In the genomic region with DNA sequence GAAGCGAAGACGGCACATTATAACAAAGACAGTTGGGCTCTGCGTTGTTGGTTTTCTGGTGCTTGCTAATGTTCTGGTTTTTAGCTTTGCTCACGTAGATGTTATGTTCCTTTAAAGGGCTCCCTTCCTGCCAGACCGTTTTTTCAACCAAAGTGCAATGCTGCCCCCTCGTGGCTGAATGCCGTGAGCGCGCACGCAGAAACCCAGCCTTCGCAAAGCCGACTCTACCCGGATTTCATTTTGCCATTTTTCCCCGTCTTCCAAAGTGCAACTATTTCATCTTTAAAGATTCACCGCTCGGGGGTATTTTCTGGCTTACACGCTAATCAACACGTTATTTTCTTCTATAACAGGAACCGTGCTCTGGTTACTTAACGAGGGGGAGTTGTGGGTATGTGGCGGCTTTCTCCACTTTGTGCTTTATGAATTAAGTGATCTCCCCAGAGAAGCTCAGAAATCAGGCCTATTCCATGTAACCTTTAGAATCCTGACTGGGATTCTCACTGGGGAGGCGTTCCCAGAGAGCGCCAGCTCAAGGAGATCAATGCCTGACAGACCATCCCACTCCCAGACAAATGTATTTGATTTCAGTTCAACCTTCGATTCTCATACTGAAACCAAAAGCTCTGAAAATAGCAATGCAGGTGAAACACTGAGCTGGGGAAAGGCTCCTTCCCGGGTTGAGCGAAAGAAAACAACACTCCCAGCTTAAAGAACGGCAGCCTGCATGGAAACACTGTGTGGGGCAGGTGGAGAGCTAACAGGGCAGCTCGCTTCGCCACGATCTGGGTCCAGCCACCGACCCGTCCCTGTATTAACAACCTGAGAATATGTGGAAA, we compare ENCODE assay signal across 8 mouse cellular contexts.
DNase-seq lines count a peak whose midpoint lies in the region; ATAC-seq and TF ChIP-seq lines count a peak whose summit lies in the region.

No protein-coding gene starts in this region.

- 9% methylated on average over 32 of the region's 32 CpGs for WGBS in forebrain, embryonic 15.5 days
- WGBS in large intestine, adult 2 months: 9% methylated on average over 32 of the region's 32 CpGs
- 9% methylated on average over 32 of the region's 32 CpGs for WGBS in liver, embryonic 16.5 days (ENCODE audit: insufficient replicate concordance)
- 10% methylated on average over 32 of the region's 32 CpGs for WGBS in neural tube, embryonic 12.5 days
- 12% methylated on average over 32 of the region's 32 CpGs for WGBS in stomach, postnatal 0 days

- peak overlapping the region; percentile 49 for H3K4me2 ChIP-seq in forebrain, embryonic 15.5 days (replicated peaks)
- peak overlapping the region; percentile 57 for H3K4me2 ChIP-seq in liver, embryonic 16.5 days (ENCODE audit: low read depth, low read length)
- H3K4me2 ChIP-seq in neural tube, embryonic 12.5 days (replicated peaks): peak overlapping the region; percentile 47
- H3K4me2 ChIP-seq in stomach, postnatal 0 days (replicated peaks; ENCODE audit: low read depth): peak overlapping the region; percentile 65

- DNase-seq in c-Kit-positive CD71-positive TER-119-positive erythroid progenitor cells, embryonic 14.5 days (ENCODE audit: low spot score): peak; percentile 47
- peak; percentile 90 to 95 for DNase-seq in heart, postnatal 14 days
- DNase-seq in large intestine, adult 2 months (ENCODE audit: low read depth, low spot score): peak; percentile 73
- peak; percentile 94 for DNase-seq in stomach, postnatal 0 days (ENCODE audit: low spot score)

- peaks cover 23% of the 10 kb centered on the region for H3K27me3 ChIP-seq in E14TG2a.4 (ENCODE audit: insufficient read depth, low read length)
- no peaks in the 10 kb centered on the region for H3K27me3 ChIP-seq in forebrain, embryonic 15.5 days
- peaks cover 13% of the 10 kb centered on the region for H3K27me3 ChIP-seq in liver, embryonic 16.5 days (ENCODE audit: control insufficient read depth, insufficient read depth, low read depth, low read length)
- no peaks in the 10 kb centered on the region for H3K27me3 ChIP-seq in neural tube, embryonic 12.5 days (replicated peaks)
- H3K27me3 ChIP-seq in stomach, postnatal 0 days (ENCODE audit: control insufficient read depth, insufficient read depth, low read length): no peaks in the 10 kb centered on the region

- intact Hi-C loops in heart, postnatal 14 days (cut with DNase I): loop anchor here (2.0 to 10.0 kb wide), 6 partner anchors 216 to 1811 kb away; no protein-coding TSS in a partner anchor

- H3K4me1 ChIP-seq in E14TG2a.4 (replicated peaks; ENCODE audit: low read depth, low read length): no peaks in the 10 kb centered on the region
- H3K4me1 ChIP-seq in forebrain, embryonic 15.5 days: peaks cover 22% of the 10 kb centered on the region
- H3K4me1 ChIP-seq in liver, embryonic 16.5 days (ENCODE audit: control insufficient read depth, low read depth, low read length): no peaks in the 10 kb centered on the region; the same call in 1 of the 2 replicates
- H3K4me1 ChIP-seq in neural tube, embryonic 12.5 days: peaks cover 7% of the 10 kb centered on the region
- no peaks in the 10 kb centered on the region for H3K4me1 ChIP-seq in stomach, postnatal 0 days (replicated peaks; ENCODE audit: control insufficient read depth, insufficient read depth)

- H3K4me3 ChIP-seq in E14TG2a.4 (replicated peaks; ENCODE audit: low read length): no peak overlapping the region
- H3K4me3 ChIP-seq in forebrain, embryonic 15.5 days: peak overlapping the region; percentile 34
- peak overlapping the region; percentile 37 for H3K4me3 ChIP-seq in liver, embryonic 16.5 days (ENCODE audit: low read depth, low read length)
- peak overlapping the region; percentile 18; the same call in 1 of the 2 replicates for H3K4me3 ChIP-seq in neural tube, embryonic 12.5 days
- peak overlapping the region; percentile 43 for H3K4me3 ChIP-seq in stomach, postnatal 0 days (ENCODE audit: low read depth, low read length)

- TF ChIP-seq CTCF in E14TG2a.4 (conservative IDR thresholded peaks at IDR 0.05; ENCODE audit: low read length): peak; percentile 80
- TF ChIP-seq CTCF in stomach, postnatal 0 days (IDR thresholded peaks at IDR 0.05; ENCODE audit: low read depth): peak; percentile 96

- no peaks in the 10 kb centered on the region for H3K9me3 ChIP-seq in E14TG2a.4 (ENCODE audit: low read length)
- H3K9me3 ChIP-seq in forebrain, embryonic 15.5 days: no peaks in the 10 kb centered on the region
- H3K9me3 ChIP-seq in liver, embryonic 16.5 days (replicated peaks; ENCODE audit: control insufficient read depth, low read length): no peaks in the 10 kb centered on the region
- H3K9me3 ChIP-seq in neural tube, embryonic 12.5 days: no peaks in the 10 kb centered on the region
- H3K9me3 ChIP-seq in stomach, postnatal 0 days (ENCODE audit: control insufficient read depth, low read length): no peaks in the 10 kb centered on the region

- H3K36me3 ChIP-seq in E14TG2a.4 (ENCODE audit: insufficient read depth, low read length): no peaks in the 10 kb centered on the region
- no peaks in the 10 kb centered on the region for H3K36me3 ChIP-seq in forebrain, embryonic 15.5 days
- no peaks in the 10 kb centered on the region for H3K36me3 ChIP-seq in liver, embryonic 16.5 days (ENCODE audit: control insufficient read depth, insufficient read depth)
- no peaks in the 10 kb centered on the region for H3K36me3 ChIP-seq in neural tube, embryonic 12.5 days
- H3K36me3 ChIP-seq in stomach, postnatal 0 days (ENCODE audit: control insufficient read depth, insufficient read depth, low read length): no peaks in the 10 kb centered on the region

- TF ChIP-seq EP300 in stomach, postnatal 0 days (optimal IDR thresholded peaks at IDR 0.05): no peak

- H3K27ac ChIP-seq in forebrain, embryonic 15.5 days (replicated peaks): peak overlapping the region; percentile 72
- no peak overlapping the region for H3K27ac ChIP-seq in liver, embryonic 16.5 days (ENCODE audit: low read length)
- no peak overlapping the region for H3K27ac ChIP-seq in neural tube, embryonic 12.5 days
- peak overlapping the region; percentile 63; the same call in 1 of the 2 replicates for H3K27ac ChIP-seq in stomach, postnatal 0 days (replicated peaks)

- H3K9ac ChIP-seq in forebrain, embryonic 15.5 days (replicated peaks): peak overlapping the region; percentile 34
- H3K9ac ChIP-seq in liver, embryonic 16.5 days (ENCODE audit: low read depth, low read length): no peak overlapping the region
- no peak overlapping the region for H3K9ac ChIP-seq in neural tube, embryonic 12.5 days
- H3K9ac ChIP-seq in stomach, postnatal 0 days (ENCODE audit: low read length): peak overlapping the region; percentile 59

- ATAC-seq in forebrain, embryonic 15.5 days (replicated peaks): peak; percentile 82
- ATAC-seq in liver, embryonic 16.5 days (ENCODE audit: low read depth): peak; percentile 60
- peak; percentile 80 for ATAC-seq in neural tube, embryonic 12.5 days (ENCODE audit: low FRiP score, low read depth)
- peak; percentile 79 for ATAC-seq in stomach, postnatal 0 days (ENCODE audit: low FRiP score, low TSS enrichment)

Comparison
In these comparisons a context has a peak if more than half of its experiments do, and no peak if none do; other contexts are left out.
1. H3K27ac ChIP-seq: peak in forebrain, embryonic 15.5 days (single experiment) and stomach, postnatal 0 days (single experiment); none in liver, embryonic 16.5 days (single experiment) and neural tube, embryonic 12.5 days (single experiment).
2. H3K9ac ChIP-seq: peak in forebrain, embryonic 15.5 days (single experiment) and stomach, postnatal 0 days (single experiment); none in liver, embryonic 16.5 days (single experiment) and neural tube, embryonic 12.5 days (single experiment).
3. Peak in every context shown above with its lines, with median percentiles within 50 percentile points of each other: DNase-seq, ATAC-seq and H3K4me2 ChIP-seq.